Mouse (Mus musculus) olfactory bulb, adult 2 months (tissue): ENCODE data around the gene Hrct1. TPM values are rescaled to one million over a fixed set of nuclear protein-coding genes. Genes with fewer than 3 reads are reported as not detected.

ENCODE experiments used
- H3K27ac ChIP-seq: fragments of 200-500 bp; 2 replicates; pipeline ENCODE4 v1.5.1; 2012; ENCODE audit warnings: low read depth, low read length; ENCODE audit not compliant: insufficient read depth
- H3K4me1 ChIP-seq: fragments of 200-500 bp; 2 replicates; pipeline ENCODE4 v1.6.1; 2012; ENCODE audit warnings: low read length; ENCODE audit not compliant: control insufficient read depth, insufficient read depth
- H3K4me3 ChIP-seq: fragments of 200-500 bp; 2 replicates; pipeline ENCODE4 v1.5.1; 2012; ENCODE audit warnings: mild to moderate bottlenecking, low read depth, low read length, moderate library complexity; ENCODE audit not compliant: insufficient read depth
- CTCF ChIP-seq: fragments of 200-500 bp; IDR thresholded peaks from 2 replicates; pipeline ENCODE4 v1.5.1; 2012; ENCODE audit warnings: low read depth, mild to moderate bottlenecking, low read length, moderate library complexity; ENCODE audit not compliant: insufficient read depth
- POLR2A ChIP-seq: fragments of 200-500 bp; IDR thresholded peaks from 2 replicates; pipeline ENCODE4 v1.6.1; 2012; ENCODE audit warnings: mild to moderate bottlenecking, low read depth, low read length, moderate library complexity; ENCODE audit not compliant: insufficient read depth
- WGBS: fragments of 180-500 bp; shearing (Covaris S2); methylation state at CpG from one replicate; pipeline ENCODE4 v1.1.7; 2018; 5-methylcytosine and 5-hydroxymethylcytosine counted together
- polyA plus RNA-seq: library from polyadenylated mRNA; stranded (reverse); fragments of >200 nt; gene quantifications from 2 replicates; pipeline ENCODE4 v1.2.4, GENCODE M21; 2012; ENCODE audit warnings: low replicate concordance; ENCODE audit not compliant: missing spikeins, insufficient read depth, insufficient read length

Hrct1 gene
- not detected in 2 replicates for polyA plus RNA-seq

DNA sequence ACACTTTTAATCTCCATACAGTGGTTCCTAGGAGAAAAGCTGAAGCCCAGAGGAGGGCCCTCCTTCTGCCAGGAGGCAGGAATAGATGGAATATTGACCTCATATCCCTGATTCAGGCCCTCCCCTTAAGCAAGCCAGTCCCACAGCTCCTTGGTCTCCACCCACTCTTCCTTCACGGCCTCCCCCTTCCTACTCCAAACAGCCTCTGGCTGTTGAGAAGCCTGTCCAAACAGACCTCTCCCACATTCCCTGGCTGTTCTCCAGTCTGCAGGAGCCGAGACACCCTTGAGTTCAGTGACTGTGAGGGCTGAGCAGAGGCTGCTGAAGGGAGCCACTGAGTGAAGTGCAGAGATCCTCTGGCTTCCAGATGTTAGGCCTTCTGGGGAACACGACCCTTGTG lies at the start of gene Hrct1:
Gene Hrct1, plus strand, starts transcription at position 194 of the 400 bp plus-strand sequence.
- no peak within 1 kb of the TSS for H3K4me3 ChIP-seq
- 41% methylated on average over 3 of the region's 3 CpGs for WGBS
- H3K4me1 ChIP-seq = peaks cover 21% of the 10 kb centered on the region
- TF ChIP-seq POLR2A = no peak
- TF ChIP-seq CTCF = no peak
- no peak within 1 kb of the TSS for H3K27ac ChIP-seq

- H3K4me3 ChIP-seq = no peak overlapping the region
- peaks cover 2% of the 10 kb centered on the region; the same call in 1 of the 2 replicates for H3K4me1 ChIP-seq
- TF ChIP-seq POLR2A (no peak), CTCF (no peak)
- no peak overlapping the region for H3K27ac ChIP-seq
- 92% methylated on average over 6 of the region's 6 CpGs for WGBS
These were observed 48.4 kb upstream of the Hrct1 start for GRCm38 (mm10) chr4:43678541-43678940.

- Histone ChIP-seq H3K4me3 (no peak overlapping the region), H3K27ac (no peak overlapping the region), H3K4me1 (no peaks in the 10 kb centered on the region)
- TF ChIP-seq POLR2A (no peak), CTCF (no peak)
- whole genome bisulfite sequencing = 93% methylated on average over 7 of the region's 7 CpGs
These were observed 47.5 kb upstream of the Hrct1 start for GRCm38 (mm10) chr4:43679416-43680043.

- H3K4me3 ChIP-seq = no peak overlapping the region
- no peak overlapping the region for H3K27ac ChIP-seq
- peaks cover 8% of the 10 kb centered on the region; the same call in 1 of the 2 replicates for H3K4me1 ChIP-seq
- TF ChIP-seq CTCF = no peak
- no peak for TF ChIP-seq POLR2A
- WGBS = 75% methylated on average over 17 of the region's 17 CpGs
These were observed 37.0 kb upstream of the Hrct1 start for GRCm38 (mm10) chr4:43690021-43690420.

GRCm38 (mm10) chr4:43691026-43691425 lies 36.0 kb upstream of the Hrct1 start:
- H3K4me1 ChIP-seq = peaks cover 8% of the 10 kb centered on the region; the same call in 1 of the 2 replicates
- 49% methylated on average over 5 of the region's 5 CpGs for WGBS
- no peak for TF ChIP-seq POLR2A
- TF ChIP-seq CTCF = no peak
- H3K4me3 ChIP-seq = no peak overlapping the region
- H3K27ac ChIP-seq = no peak overlapping the region

DNA sequence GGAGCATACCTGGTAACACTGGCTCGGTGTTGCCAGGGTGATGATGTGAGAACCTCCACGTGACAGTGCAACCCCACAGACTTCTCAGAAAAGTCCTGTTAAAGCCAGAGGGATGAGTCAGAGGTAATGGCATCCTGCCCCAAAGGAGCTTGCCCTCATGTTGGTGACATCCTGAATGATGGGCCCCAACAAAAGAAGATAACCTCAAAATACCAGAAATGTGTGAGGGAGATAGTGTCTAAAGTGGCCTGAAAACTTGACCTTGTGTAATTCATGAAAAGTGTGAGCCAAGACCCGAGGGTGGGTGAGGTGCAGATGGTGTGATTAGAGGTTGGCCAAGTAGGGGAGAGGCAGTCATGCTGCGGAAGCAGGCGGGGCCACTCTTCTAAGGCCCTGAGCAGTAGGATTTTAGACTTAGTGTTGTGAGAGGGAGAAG lies 33.2 kb upstream of the Hrct1 start:
- H3K4me3 ChIP-seq = no peak overlapping the region
- no peak overlapping the region for H3K27ac ChIP-seq
- TF ChIP-seq POLR2A (no peak), CTCF (no peak)
- 69% methylated on average over 5 of the region's 5 CpGs for WGBS
- peaks cover 8% of the 10 kb centered on the region; the same call in 1 of the 2 replicates for H3K4me1 ChIP-seq

GRCm38 (mm10) chr4:43694439-43695248 lies 32.3 kb upstream of the Hrct1 start:
- 97% methylated on average over 1 of the region's 1 CpGs for WGBS
- no peak for TF ChIP-seq CTCF
- TF ChIP-seq POLR2A = no peak
- Histone ChIP-seq H3K4me3 (no peak overlapping the region), H3K4me1 (peaks cover 8% of the 10 kb centered on the region; the same call in 1 of the 2 replicates), H3K27ac (no peak overlapping the region)

GRCm38 (mm10) chr4:43695249-43695671 lies 31.7 kb upstream of the Hrct1 start:
- Histone ChIP-seq H3K4me1 (peaks cover 5% of the 10 kb centered on the region; the same call in 1 of the 2 replicates), H3K27ac (no peak overlapping the region), H3K4me3 (no peak overlapping the region)
- WGBS = 29% methylated on average over 9 of the region's 9 CpGs
- TF ChIP-seq CTCF (no peak), POLR2A (no peak)

DNA sequence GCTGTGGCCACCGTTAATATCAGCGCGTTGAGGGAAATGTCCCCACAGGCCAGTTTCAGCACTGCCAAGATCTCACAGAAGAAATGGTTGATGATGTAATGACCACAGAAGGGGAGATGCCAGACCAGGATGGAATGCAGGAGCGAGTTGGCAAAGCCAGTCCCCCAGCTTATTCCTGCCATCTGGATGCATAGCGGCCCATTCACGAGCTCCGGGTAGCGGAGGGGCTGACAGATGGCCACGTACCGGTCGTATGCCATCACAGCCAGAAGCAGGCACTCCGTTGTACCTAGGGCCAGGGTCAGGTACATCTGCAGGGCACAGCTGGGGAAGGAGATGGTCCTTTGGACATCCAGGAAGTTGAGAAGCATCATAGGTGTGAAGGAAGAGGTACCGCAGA lies 30.4 kb upstream of the Hrct1 start:
- WGBS = 82% methylated on average over 13 of the region's 13 CpGs
- TF ChIP-seq CTCF = no peak
- 0 out of 2 replicates have a peak, but pooled peaks have one; percentile 17 for TF ChIP-seq POLR2A
- Histone ChIP-seq H3K4me3 (no peak overlapping the region), H3K27ac (no peak overlapping the region), H3K4me1 (no peaks in the 10 kb centered on the region)
